Mouse (Mus musculus) lung, postnatal 0 days (tissue): ENCODE data around the gene Pxmp4. TPM values are rescaled to one million over a fixed set of nuclear protein-coding genes. Genes with fewer than 3 reads are reported as not detected.

Experiments
- ATAC-seq: fragments of 200-750 bp; cut with Nextera tagmentation; 2 replicates; pipeline ENCODE4 v1.8.0; 2017; ENCODE audit warnings: moderate library complexity
- DNase-seq: peaks from one replicate; pipeline ENCODE4 v3.0.0-alpha.2; 2016; ENCODE audit warnings: low spot score
- H3K27ac ChIP-seq: fragments of 300-500 bp; sonication (generic); 2 replicates; pipeline ENCODE4 v1.5.1; 2014; ENCODE audit warnings: antibody characterized with exemption, mild to moderate bottlenecking, low read length, mixed read lengths
- H3K27me3 ChIP-seq: fragments of 300-500 bp; sonication (generic); replicated peaks from 2 replicates; pipeline ENCODE4 v1.6.1; 2014; ENCODE audit warnings: low read length, mixed read lengths; ENCODE audit not compliant: insufficient read depth
- H3K36me3 ChIP-seq: fragments of 300-500 bp; sonication (generic); 2 replicates; pipeline ENCODE4 v1.6.1; 2014; ENCODE audit warnings: low read length, mixed read lengths; ENCODE audit not compliant: insufficient read depth
- H3K4me1 ChIP-seq: fragments of 300-500 bp; sonication (generic); 2 replicates; pipeline ENCODE4 v1.6.1; 2014; ENCODE audit warnings: antibody characterized with exemption, low read depth, low read length, mixed read lengths; ENCODE audit not compliant: insufficient read depth
- H3K4me2 ChIP-seq: fragments of 300-500 bp; sonication (generic); replicated peaks from 2 replicates; pipeline ENCODE4 v1.6.1; 2014; ENCODE audit warnings: low read depth, mild to moderate bottlenecking, low read length, moderate library complexity, mixed read lengths
- H3K4me3 ChIP-seq: fragments of 300-500 bp; sonication (generic); 2 replicates; pipeline ENCODE4 v1.5.1; 2014; ENCODE audit warnings: low read depth, low read length
- H3K9ac ChIP-seq: fragments of 300-500 bp; sonication (generic); replicated peaks from 2 replicates; pipeline ENCODE4 v1.6.1; 2014; ENCODE audit warnings: low read depth, mild to moderate bottlenecking
- H3K9me3 ChIP-seq: fragments of 300-500 bp; sonication (generic); 2 replicates; pipeline ENCODE4 v1.6.1; 2016; ENCODE audit warnings: low read length, mixed read lengths
- CTCF ChIP-seq: IDR thresholded peaks from 2 replicates; pipeline ENCODE4 v1.5.1; 2016; ENCODE audit warnings: antibody characterized with exemption, mild to moderate bottlenecking
- EP300 ChIP-seq: IDR thresholded peaks from 2 replicates; pipeline ENCODE4 v1.6.1; 2016; ENCODE audit warnings: antibody characterized with exemption, mild to moderate bottlenecking, control low read depth
- WGBS: fragments of 180-500 bp; shearing (Covaris S2); extraction: QIAGEN DNeasy Blood & Tissue Kit; methylation state at CpG from one replicate; pipeline ENCODE4 v1.1.7; 2014; 5-methylcytosine and 5-hydroxymethylcytosine counted together
- polyA plus RNA-seq: library from polyadenylated mRNA; unstranded; fragments of >200 nt; fragmentation: Nextera tagmentation; extraction: Ambion mirVana; gene quantifications from 2 replicates; pipeline ENCODE4 v1.2.1, GENCODE M21; 2015

Gene Pxmp4
- polyA plus RNA-seq, 1 experiment from 2014 or later = 29.0 TPM

DNA sequence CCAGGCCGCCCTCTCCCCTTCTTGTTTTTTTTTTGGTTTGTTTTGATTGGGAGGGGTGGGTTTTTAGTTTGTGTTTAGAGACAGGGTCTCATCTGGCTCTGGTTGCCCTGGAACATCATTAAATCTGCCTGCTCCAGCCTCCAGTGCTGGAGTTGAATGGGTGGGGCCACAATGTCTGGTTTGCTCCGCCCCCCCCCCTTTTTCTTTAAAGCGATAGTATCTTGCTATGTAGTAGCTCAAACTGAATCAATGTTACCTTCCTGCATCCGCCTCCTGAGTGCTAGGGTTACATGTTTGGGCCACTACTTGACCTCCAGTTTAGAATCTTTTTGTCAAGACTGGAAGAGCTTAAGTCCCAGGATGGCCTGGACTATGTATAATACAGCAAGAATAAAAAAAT, 32.2 kb downstream of the Pxmp4 start:
- H3K4me1 ChIP-seq = peaks cover 9% of the 10 kb centered on the region
- H3K9ac ChIP-seq = no peak overlapping the region
- H3K27me3 ChIP-seq = no peaks in the 10 kb centered on the region
- no peak overlapping the region for H3K4me3 ChIP-seq
- H3K4me2 ChIP-seq = no peak overlapping the region
- H3K27ac ChIP-seq = no peak overlapping the region
- no peak for DNase-seq
- no peak for ATAC-seq
- 83% methylated on average over 4 of the region's 4 CpGs for WGBS
- no peaks in the 10 kb centered on the region for H3K9me3 ChIP-seq
- TF ChIP-seq CTCF = no peak
- TF ChIP-seq EP300 = no peak
- H3K36me3 ChIP-seq = no peaks in the 10 kb centered on the region

- 39% methylated on average over 4 of the region's 4 CpGs for WGBS
- no peak overlapping the region for H3K9ac ChIP-seq
- no peak for ATAC-seq
- DNase-seq = no peak
- H3K36me3 ChIP-seq = no peaks in the 10 kb centered on the region
- TF ChIP-seq EP300 (no peak), CTCF (no peak)
- no peak overlapping the region for H3K4me2 ChIP-seq
- H3K27me3 ChIP-seq = no peaks in the 10 kb centered on the region
- no peak overlapping the region for H3K4me3 ChIP-seq
- H3K4me1 ChIP-seq = peaks cover 9% of the 10 kb centered on the region
- no peaks in the 10 kb centered on the region for H3K9me3 ChIP-seq
- no peak overlapping the region for H3K27ac ChIP-seq
These were observed 32.8 kb downstream of the Pxmp4 start for GRCm38 (mm10) chr2:154570666-154571065.

- Histone ChIP-seq H3K4me3 (peak within 1 kb of the TSS; percentile 73), H3K4me1 (peaks cover 9% of the 10 kb centered on the region), H3K4me2 (peak within 1 kb of the TSS; percentile 93), H3K27ac (peak within 1 kb of the TSS; percentile 77), H3K36me3 (no peaks in the 10 kb centered on the region), H3K27me3 (no peaks in the 10 kb centered on the region), H3K9me3 (no peaks in the 10 kb centered on the region), H3K9ac (peak within 1 kb of the TSS; percentile 23; the same call in 1 of the 2 replicates)
- ATAC-seq (peak; percentile 98), DNase-seq (peak; percentile 97)
- peak; percentile 43 for TF ChIP-seq CTCF
- no peak for TF ChIP-seq EP300
- WGBS = 0% methylated on average over 38 of the region's 44 CpGs
These were observed 33.6 kb downstream of the Pxmp4 start, which contains the start of gene E2f1 for GRCm38 (mm10) chr2:154569836-154570286. TSS of gene E2f1 (minus strand) at chr2:154569892.

GRCm38 (mm10) chr2:154569071-154569748, 34.3 kb downstream of the Pxmp4 start:
- WGBS = under 1% methylated on average over 37 of the region's 70 CpGs
- TF ChIP-seq EP300 (no peak), CTCF (no peak)
- no peaks in the 10 kb centered on the region for H3K27me3 ChIP-seq
- peaks cover 9% of the 10 kb centered on the region for H3K4me1 ChIP-seq
- H3K27ac ChIP-seq = peak overlapping the region; percentile 77
- H3K4me2 ChIP-seq = peak overlapping the region; percentile 93
- H3K36me3 ChIP-seq = no peaks in the 10 kb centered on the region
- H3K9me3 ChIP-seq = no peaks in the 10 kb centered on the region
- 0 out of 2 replicates have a peak overlapping the region, but pooled peaks have one; percentile 23 for H3K9ac ChIP-seq
- H3K4me3 ChIP-seq = peak overlapping the region; percentile 73
- ATAC-seq = peak; percentile 61
- DNase-seq = peak; percentile 60

- H3K4me1 ChIP-seq = peaks cover 9% of the 10 kb centered on the region
- no peaks in the 10 kb centered on the region for H3K36me3 ChIP-seq
- H3K4me2 ChIP-seq = peak overlapping the region; percentile 93
- no peak for TF ChIP-seq CTCF
- TF ChIP-seq EP300 = no peak
- H3K9ac ChIP-seq = 0 out of 2 replicates have a peak overlapping the region, but pooled peaks have one; percentile 23
- peak overlapping the region; percentile 77 for H3K27ac ChIP-seq
- WGBS = 13% methylated on average over 10 of the region's 10 CpGs
- no peaks in the 10 kb centered on the region for H3K27me3 ChIP-seq
- H3K9me3 ChIP-seq = no peaks in the 10 kb centered on the region
- ATAC-seq (no peak), DNase-seq (peak; percentile 35)
- H3K4me3 ChIP-seq = peak overlapping the region; percentile 73
These were observed 35.0 kb downstream of the Pxmp4 start for GRCm38 (mm10) chr2:154568329-154569070.

- Histone ChIP-seq H3K9ac (no peak overlapping the region), H3K27ac (peak overlapping the region; percentile 77), H3K4me3 (no peak overlapping the region), H3K4me2 (0 out of 2 replicates have a peak overlapping the region, but pooled peaks have one; percentile 93), H3K27me3 (no peaks in the 10 kb centered on the region), H3K9me3 (no peaks in the 10 kb centered on the region), H3K36me3 (no peaks in the 10 kb centered on the region), H3K4me1 (peaks cover 9% of the 10 kb centered on the region)
- WGBS = 38% methylated on average over 2 of the region's 2 CpGs
- DNase-seq = peak; percentile 80
- TF ChIP-seq EP300 (no peak), CTCF (no peak)
- ATAC-seq = peak; percentile 29
These were observed 35.7 kb downstream of the Pxmp4 start for GRCm38 (mm10) chr2:154567766-154568165.
